Mouse (Mus musculus) T-helper 17 cell (primary cell): ENCODE measurements around the gene Osgep.
"Not testable (repeated sequence)": the region's sequence is repeated elsewhere in the genome, so short reads cannot be mapped to it uniquely, and the experiment has no call there.

Source experiments
- in situ Hi-C, 2 experiments: fragments of 300-600 bp; cut with MboI, MseI; formaldehyde crosslinking; loops; 1 replicate in 1 of 2; 2 replicates in 1 of 2; pipeline ENCODE4 v1.15.1; 2025; ENCODE audit warnings: high pct_unique_total_duplicates in 2 of 2

Gene Osgep

DNA sequence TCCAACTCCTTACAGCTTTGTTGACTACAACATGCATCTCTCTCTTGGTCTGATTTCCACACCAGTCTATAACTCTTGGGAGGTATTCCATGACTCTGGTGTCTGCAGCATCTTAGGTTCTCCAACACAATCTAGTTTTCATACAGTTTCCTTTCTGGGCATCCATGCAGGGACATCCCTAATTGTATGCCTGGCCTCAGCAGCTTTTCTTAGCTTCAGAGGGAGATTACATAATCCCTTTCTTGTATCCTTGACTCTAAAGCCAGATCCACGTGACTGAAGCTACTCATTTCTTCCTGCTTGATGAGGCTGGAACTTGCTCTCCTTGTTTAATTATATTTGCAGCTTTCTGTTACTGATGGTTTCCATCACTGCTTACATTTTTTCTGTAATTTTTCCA is 12.0 kb upstream of the Osgep start:
- in situ Hi-C loops: loop anchor here in 1 of 2 experiments (25.0 kb wide), 1 partner anchor 124 kb away; the partner anchor contains the start of genes Ccnb1ip1 and Parp2

DNA sequence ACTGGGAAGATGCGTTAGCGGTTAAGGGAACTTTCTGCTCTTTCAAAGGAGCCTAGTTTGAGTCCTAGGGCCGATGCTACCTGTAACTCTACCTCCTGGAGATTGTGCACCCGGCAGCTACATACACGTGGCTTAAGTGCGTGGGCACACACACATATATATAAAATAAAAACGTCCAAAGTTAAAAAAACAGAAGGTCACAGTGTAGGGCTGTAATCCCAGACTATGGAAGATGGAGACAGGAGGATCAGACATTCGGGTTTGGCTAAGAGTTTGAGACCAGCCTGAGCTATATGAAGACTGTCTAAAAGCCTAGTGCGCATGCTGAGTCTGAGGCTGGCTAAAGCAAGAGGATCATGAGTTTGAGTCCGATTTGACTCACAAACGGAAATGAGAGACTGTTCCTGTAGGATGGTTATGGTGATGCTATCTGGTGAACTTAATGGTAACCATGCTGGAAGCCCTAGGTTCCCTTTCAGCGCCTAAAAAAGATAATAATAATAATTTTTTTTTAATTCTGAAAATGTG is 6.9 kb upstream of the Osgep start:
- in situ Hi-C loops: loop anchor here in 1 of 2 experiments (25.0 kb wide), 1 partner anchor 119 kb away; the partner anchor contains the start of genes Ccnb1ip1 and Parp2

DNA sequence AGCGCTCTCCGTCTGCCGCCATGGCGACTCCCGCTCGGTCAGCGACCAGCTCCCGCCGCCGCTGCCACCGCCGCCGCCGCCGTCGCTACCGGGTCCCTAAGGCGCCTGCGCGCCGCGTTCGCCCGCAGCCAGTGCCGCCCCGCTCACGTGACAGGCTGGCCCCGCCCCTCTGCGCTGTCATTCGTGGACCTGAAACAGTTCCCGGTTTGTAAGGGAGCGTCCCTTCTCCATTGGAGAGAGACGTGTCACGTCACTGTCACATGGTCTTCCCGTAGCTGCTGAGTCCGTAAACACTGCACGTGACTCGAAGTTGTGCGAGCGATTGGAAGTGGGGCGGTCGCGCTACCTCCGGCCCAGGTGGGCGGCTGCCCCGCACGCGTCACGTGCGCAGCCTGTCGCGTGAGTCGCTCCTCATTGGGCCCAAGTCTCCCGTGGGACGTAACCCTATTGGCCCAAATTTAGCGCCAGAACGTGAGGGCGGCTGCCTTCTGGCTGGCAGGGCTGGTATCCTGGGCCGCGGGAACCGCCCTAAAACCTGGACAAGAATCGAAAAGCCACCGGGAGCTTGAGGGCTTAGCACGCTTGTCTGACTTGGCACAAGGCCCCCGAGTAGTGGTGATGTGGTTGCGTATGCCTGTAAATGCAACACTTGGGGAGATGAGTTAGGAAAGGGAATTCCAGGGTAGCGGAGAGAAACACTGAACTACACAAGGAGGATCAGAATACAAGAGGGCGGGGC is 6.2 kb upstream of the Osgep start, which contains the start of the genes Pip4p1 and Pnp:
Gene Pip4p1 (minus strand): TSS at position 103 of the 739 bp plus-strand sequence.
Gene Pnp (plus strand): TSS at position 329 of the 739 bp plus-strand sequence.
- in situ Hi-C loops: loop anchor here in 1 of 2 experiments (25.0 kb wide), 1 partner anchor 119 kb away; the partner anchor contains the start of genes Ccnb1ip1 and Parp2

DNA sequence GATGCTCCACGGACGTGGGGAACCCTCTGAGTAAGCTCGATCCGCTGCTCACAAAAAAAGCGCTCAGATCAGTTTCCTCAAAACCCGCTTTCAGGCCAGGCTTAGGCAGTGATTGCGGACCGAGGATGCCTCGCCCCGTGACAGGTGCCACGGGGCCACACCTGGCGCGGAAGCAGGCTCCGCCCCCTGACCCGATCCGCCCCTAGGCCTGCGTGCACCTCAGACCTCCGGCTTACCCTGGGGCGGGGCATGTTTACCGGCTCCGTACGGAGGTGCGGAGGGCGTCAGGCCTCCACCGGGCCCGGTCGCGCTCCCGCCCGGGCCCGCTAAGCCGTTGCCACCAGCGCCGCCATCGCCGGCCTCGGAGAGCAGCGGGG is 5.7 kb upstream of the Osgep start:
- in situ Hi-C loops: loop anchor here in 1 of 2 experiments (25.0 kb wide), 1 partner anchor 118 kb away; the partner anchor contains the start of genes Ccnb1ip1 and Parp2

DNA sequence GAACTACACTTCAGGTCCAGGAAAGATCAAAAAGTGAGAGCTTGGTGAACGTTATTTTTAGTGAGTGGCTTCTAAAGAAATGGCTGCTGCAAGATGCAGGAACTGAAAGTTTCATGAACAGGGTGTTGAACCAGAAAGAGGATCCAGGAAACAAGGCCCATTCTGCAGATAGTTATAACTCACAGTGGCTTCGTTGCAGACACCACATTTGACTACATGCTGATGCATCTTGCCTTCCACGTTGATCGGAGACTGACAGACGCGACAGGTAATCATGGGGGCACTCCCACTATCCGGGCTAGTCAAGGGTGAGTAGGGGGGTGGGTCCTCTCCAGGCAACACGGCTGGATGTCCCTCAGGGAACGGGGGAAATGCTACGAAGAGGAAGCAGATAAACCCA is 5.3 kb upstream of the Osgep start:
- in situ Hi-C loops: loop anchor here (5.0 to 25.0 kb wide), 2 partner anchors 118 to 137 kb away; partner anchors contain the start of genes Ccnb1ip1 (in 1 of the 2) and Parp2 (in 1 of the 2)

DNA sequence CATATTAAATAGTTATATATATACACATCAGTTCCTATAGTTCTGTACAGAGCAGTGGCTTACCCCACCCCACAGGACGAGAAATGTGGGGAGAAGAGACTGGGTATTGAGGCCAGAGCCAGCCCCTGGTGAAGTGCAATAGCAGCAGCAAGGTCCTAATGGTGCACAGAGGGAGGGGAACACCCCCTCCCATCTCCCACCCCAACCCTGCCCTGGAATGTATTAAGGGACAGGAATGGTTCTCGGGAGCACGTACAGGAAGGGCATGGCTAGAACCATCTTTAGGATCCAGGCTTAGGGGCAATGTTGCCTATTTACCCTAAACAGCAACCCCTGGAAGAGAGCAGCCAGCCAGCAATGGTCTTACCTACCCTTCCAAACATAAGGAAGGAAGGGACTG is 2.7 kb upstream of the Osgep start:
- in situ Hi-C loops: loop anchor here (5.0 to 25.0 kb wide), 2 partner anchors 115 to 140 kb away; partner anchors contain the start of genes Ccnb1ip1 (in 1 of the 2) and Parp2 (in 1 of the 2)

DNA sequence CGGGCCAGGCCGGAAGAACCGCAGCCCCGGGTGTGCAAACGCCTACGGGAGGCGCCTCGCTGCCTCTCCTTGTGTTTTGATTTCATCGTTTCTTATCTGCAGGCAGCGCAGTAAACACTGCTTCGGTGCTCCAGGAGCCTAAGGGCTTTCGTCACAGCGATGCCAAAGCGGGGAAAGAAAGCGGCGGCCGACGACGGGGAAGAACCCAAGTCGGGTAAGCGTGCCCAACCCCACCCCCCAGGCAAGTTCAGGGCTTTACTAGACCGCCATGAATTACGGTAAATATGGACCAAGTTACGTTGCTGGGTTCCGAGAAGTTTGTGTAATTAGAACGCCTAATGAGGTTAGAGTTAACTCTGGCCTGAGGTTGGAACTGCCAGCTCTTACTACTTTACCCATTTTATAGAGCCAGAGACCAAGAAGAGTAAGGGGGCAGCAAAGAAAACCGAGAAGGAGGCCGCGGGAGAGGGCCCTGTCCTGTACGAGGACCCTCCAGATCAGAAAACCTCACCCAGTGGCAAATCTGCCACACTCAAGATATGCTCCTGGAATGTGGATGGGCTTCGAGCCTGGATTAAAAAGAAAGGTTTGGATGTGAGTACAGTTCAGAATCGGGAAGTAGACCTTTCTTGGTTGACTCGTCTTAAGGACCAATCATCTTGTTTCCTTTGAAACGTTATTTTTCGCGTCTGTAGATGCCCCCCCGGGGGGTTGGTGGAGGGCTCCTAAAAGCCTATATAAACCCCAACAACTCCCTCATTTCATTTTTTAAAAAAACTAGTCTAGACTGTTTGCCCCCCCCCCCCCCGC is 623 bp upstream of the Osgep start:
- in situ Hi-C loops: loop anchor here (5.0 to 25.0 kb wide), 2 partner anchors 113 to 142 kb away; partner anchors contain the start of genes Ccnb1ip1 (in 1 of the 2) and Parp2 (in 1 of the 2)

DNA sequence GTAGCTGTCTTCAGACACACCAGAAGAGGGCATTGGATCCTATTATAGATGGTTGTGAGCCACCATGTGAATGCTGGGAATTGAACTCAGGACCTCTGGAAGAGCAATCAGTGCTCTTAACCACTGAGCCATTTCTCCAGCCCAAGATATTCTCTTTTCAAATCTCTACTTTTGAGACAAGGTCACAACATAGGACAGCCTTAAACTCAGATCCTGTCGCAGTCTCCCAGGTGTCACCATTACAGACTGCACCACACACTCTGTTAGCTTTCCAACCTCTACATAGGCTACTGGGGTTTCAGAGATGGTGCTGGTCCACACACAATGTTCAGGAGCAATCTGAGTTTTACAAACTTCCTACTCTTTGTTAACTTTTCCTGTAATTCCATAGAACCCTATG is 1.3 kb downstream of the Osgep start:
- in situ Hi-C loops: not testable (repeated sequence)

DNA sequence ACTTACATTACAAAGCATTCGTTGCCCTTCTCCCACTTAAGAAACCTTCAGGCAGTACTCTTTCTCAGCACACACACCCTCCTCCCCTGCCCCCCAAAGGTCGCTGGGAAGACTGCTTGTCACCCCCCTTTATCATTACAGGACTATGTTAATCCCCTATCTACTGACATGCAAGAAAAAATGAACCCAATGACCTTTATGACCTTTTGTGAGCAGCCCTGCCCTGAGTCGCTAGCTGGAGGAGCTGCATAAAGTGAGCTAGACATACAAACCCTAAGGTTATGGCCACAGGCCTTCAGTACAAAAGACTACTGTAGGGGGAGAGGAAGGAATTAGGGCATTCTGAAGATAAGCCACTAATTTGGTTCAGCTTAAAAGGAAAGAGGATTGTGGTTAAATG is 13.3 kb downstream of the Osgep start:
- in situ Hi-C loops: no loop called here

DNA sequence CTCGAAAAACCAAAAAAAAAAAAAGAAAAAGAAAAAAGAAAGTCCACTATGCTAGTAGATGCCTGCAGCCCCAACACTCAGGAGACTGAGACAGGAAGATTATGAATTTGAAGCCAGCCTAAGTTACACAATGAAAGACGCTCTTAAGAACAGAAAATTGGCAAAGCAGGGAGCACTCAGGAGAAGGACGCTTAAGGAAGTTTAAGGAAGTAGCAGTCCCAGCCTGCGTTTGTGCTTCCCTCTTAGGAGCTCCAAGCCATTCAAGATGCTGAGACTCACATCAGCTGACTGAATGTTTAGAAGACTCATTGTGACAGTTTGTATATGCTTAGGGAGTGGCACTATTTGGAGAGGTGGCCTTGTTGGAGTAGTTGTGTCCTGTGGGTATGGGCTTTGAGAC is 16.6 kb downstream of the Osgep start:
- in situ Hi-C loops: loop anchor here in 1 of 2 experiments (10.0 kb wide), 1 partner anchor 597 kb away; no protein-coding TSS in a partner anchor

DNA sequence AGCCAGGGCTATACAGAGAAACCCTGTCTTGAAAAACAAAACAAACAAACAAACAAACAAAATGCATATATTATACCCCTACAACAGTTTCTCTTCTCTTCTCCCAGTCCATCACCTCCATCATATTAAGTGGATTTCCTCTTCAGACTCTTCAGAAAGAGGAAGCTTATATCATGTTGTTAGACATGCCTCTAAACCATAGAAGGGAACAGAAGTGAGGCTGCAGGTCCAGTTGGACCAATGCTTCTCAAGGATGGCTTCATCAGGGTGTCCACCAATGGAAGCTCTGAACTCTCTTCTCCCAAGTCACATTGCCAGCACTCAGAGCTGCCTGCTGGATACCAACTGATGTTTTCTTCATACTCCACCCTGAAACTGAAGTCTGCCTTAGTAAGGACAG is 19.4 kb downstream of the Osgep start:
- in situ Hi-C loops: loop anchor here in 1 of 2 experiments (10.0 kb wide), 1 partner anchor 599 kb away; no protein-coding TSS in a partner anchor

DNA sequence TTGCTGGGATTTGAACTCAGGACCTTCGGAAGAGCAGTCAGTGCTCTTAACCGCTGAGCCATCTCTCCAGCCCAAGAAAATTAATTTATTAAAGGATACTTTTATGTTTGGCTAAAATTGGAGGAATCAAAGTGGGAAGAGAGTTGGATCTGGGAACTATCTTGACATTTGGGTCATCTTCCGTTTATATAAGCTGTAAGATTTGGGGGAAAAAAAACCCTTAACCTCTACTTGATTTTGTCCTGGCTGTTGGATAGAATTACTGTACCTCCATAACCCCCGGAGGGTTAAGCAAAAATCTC is 19.9 kb downstream of the Osgep start:
- in situ Hi-C loops: loop anchor here in 1 of 2 experiments (10.0 kb wide), 1 partner anchor 600 kb away; no protein-coding TSS in a partner anchor

DNA sequence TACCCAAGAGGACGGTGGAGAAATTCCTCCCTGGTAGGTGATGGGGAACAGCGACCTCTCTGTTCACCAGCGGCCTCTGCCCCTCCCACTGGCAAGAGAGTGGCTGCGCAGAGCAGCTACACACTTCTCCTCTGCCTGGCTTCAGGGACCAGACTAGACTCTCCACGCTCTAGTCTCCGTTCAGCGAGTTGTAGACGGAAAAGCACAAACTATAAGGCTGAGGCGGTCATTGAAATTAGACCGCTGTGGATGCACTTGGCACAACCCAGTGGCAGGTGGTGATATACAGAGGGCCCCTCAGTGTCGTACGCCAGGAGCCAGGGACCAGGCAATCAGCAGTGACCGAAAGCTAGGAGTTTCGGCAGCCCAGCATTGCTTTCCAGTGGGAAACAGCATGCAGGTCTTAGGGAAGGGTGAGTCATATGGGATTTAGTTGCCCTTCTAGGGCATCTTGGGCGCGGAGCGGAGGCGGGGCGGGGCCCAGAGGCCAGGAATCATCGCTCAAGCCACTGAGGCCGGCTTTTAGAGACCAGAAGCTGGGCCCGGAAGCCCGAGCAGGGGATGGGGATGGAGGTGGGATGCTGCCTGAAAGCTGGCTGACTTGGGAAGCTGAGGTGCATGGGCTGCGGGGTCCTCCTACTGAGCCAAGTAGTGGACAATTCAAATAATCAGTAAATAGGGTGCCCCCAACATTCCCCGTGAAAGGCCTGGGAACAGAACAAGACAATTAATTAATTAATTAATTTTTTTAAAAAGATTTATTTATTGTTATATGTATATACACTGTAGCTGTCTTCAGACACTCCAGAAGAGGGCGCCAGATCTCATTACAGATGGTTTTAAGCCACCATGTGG is 20.5 kb downstream of the Osgep start:
- in situ Hi-C loops: loop anchor here in 1 of 2 experiments (10.0 kb wide), 1 partner anchor 601 kb away; no protein-coding TSS in a partner anchor

DNA sequence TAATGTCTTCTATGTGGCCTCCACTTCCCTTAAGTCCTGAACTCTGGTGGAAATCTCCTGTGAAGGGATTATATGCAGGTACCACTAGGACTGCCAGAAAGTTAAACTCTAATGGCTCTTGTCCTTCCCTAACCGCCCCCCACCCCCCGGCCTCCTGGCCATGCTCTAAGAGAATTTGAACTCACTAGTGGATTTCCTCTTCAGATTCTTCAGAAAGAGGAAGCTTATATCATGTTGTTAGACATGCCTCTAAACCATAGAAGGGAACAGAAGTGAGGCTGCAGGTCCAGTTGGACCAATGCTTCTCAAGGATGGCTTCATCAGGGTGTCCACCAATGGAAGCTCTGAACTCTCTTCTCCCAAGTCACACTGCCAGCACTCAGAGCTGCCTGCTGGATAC is 26.7 kb downstream of the Osgep start:
- in situ Hi-C loops: not testable (repeated sequence)

DNA sequence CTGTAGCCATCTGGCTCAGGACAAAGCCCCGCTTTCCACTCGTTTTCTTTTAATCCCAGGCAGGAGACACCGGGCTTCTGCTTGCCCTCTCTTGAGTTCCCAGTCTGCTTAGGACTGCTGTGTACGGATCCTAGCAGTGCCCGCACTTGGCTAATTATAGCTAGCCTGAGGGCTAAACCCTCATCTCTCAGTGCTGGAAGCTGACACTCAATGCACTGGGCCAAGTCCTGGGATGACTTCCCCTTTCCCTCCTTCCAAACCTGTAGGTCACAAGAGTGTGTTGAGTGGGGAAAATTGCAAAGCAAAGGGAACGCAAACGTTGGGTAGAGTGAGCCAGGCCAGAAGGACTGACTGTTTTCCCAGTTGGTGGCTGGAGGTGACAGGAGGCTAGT is 27.3 kb downstream of the Osgep start, which contains the start of gene Klhl33:
Gene Klhl33 (minus strand): TSS at position 134 of the 392 bp plus-strand sequence.
- in situ Hi-C loops: no loop called here

DNA sequence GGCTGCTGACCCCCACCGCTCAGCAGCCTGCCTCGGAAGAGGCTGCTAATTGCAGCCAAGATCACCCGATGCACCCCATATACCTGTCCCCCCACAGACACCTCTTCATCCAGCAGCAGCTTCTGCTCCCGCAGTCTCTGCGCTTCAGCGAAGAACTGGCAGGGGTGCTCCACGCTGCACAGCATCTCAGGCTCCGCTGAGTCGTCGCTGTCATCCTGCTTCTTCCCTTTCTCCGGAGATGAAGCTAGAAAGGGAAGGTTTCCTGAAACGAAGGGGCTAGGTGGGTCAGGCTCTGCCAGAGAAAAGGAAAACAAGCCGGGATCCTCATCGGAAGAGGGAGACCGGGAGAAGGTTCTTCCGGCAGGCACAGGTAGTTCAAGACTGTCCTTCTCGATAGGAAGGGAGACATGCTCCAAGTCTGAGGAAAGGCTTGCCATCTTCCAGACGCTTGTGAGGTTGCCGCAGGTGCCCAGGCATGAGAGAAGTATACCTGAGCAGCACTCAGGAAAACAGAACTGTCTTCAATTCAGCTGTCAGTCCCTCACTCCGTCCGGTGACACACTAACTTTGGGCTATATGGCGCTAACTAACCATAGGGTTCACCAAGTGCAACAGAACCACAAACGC is 27.8 kb downstream of the Osgep start:
- in situ Hi-C loops: no loop called here

DNA sequence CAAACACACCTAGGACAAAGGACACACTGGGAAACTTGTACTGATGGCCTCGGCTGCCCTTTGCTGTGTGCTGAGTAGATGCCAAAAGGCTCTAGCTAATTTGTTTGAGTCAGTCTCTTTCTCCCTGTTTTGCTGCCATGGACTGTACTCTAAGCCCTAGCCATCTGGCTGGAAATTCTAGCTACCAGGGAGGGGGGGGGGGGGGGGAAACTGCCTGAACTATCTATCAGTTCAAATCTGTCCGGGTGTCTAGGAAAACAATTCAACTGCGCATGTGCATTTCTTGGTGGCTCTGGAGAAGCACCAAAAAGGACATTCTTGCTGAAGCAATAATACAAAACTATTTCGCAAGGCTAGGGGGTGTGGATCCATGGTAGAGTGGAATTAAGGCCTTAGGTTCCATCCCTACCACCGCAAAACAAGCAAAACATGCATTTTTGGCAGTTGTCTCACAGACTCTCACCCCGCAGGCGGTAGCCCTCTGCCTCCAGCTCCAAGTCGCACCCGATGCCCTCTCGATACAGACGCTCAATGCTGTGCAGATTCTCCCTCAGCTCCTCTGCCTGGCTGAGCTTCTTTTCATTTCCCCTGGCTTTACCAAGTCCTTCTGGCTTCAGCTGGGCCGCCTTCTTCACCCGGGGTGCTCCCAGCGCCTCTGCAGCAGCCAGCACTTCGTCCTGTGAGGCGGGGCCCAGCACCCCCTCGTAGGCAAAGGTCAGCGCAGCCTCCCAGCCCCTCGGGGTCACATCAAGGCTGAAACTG is 28.5 kb downstream of the Osgep start:
- in situ Hi-C loops: no loop called here

DNA sequence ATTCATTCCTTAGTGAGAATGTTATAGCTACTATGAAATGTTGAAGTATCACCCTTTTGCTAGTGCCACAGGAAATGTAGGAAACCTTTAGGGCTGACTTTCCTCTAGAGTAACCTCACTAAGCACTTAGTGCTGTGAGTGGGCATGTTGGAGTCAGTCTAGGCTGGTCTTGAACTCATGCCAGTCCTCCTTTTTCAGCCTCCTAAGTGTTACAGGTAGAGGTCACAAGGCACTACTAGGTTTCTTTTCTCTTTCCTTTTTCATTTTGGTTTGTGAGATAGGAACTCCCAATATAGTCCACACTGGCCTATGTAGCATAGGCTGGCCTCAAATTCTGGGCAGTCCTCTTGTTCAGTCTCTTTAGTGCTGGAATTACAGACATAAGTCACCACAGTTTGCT is 29.3 kb downstream of the Osgep start:
- in situ Hi-C loops: no loop called here
